Mouse (Mus musculus): ENCODE measurements around the gene Cacng5.

DNA sequence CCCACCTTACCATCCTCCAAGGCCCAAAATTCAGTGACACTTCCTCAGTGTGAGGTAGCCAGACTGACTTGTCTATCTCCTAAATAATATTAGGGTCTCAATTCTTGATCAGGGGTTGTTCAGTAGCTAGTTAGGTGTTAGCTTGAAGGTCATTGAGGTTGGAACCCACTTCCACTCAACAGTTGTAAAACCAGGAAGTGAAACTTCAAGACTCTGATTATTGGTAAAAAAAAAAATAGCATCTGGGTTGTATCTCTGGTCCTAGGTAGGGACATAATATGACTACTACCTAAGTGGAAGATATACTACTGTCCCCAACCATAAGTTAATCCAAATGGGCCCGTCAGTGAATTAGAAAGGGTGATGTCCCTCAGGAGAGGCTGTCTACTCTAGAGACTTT lies 70.7 kb downstream of the Cacng5 start:
- TF ChIP-seq CTCF (IDR thresholded peaks at IDR 0.05; ENCODE audit: low read depth), result no peak
- TF ChIP-seq EP300 (IDR thresholded peaks at IDR 0.05; ENCODE audit: low read depth), result no peak

All from liver, postnatal 0 days (tissue).